Mouse (Mus musculus) midbrain, embryonic 16.5 days (tissue): ENCODE measurements around the gene Dennd2c. TPM values are rescaled to one million over a fixed set of nuclear protein-coding genes. Genes with fewer than 3 reads are reported as not detected.
"Not testable (repeated sequence)": the region's sequence is repeated elsewhere in the genome, so short reads cannot be mapped to it uniquely, and the experiment has no call there.

Source experiments
- ATAC-seq: fragments of 200-750 bp; cut with Nextera tagmentation; 2 replicates; pipeline ENCODE4 v1.8.0; 2017; ENCODE audit warnings: moderate TSS enrichment
- H3K27ac ChIP-seq: fragments of 300-500 bp; sonication (generic); 2 replicates; pipeline ENCODE4 v1.5.1; 2014; ENCODE audit warnings: mild to moderate bottlenecking, low read length, mixed read lengths
- H3K27me3 ChIP-seq: fragments of 300-500 bp; sonication (generic); 2 replicates; pipeline ENCODE4 v1.6.1; 2014; ENCODE audit warnings: low read depth, low read length, mixed read lengths; ENCODE audit not compliant: control insufficient read depth, insufficient read depth
- H3K36me3 ChIP-seq: fragments of 300-500 bp; sonication (generic); 2 replicates; pipeline ENCODE4 v1.6.1; 2014; ENCODE audit warnings: mild to moderate bottlenecking, low read length, moderate library complexity, mixed read lengths; ENCODE audit not compliant: control insufficient read depth, insufficient read depth
- H3K4me1 ChIP-seq: fragments of 300-500 bp; sonication (generic); 2 replicates; pipeline ENCODE4 v1.6.1; 2014; ENCODE audit warnings: mild to moderate bottlenecking, low read length, mixed read lengths; ENCODE audit not compliant: control insufficient read depth, insufficient read depth
- H3K4me2 ChIP-seq: fragments of 300-500 bp; sonication (generic); 2 replicates; pipeline ENCODE4 v1.6.1; 2014; ENCODE audit warnings: mild to moderate bottlenecking, low read length, mixed read lengths
- H3K4me3 ChIP-seq: fragments of 300-500 bp; sonication (generic); 2 replicates; pipeline ENCODE4 v1.5.1; 2014; ENCODE audit warnings: low read depth, mild to moderate bottlenecking, low read length, moderate library complexity, mixed read lengths
- H3K9ac ChIP-seq: fragments of 300-500 bp; sonication (generic); 2 replicates; pipeline ENCODE4 v1.6.1; 2014; ENCODE audit warnings: low read depth, low read length, mixed read lengths
- H3K9me3 ChIP-seq: fragments of 300-500 bp; sonication (generic); replicated peaks from 2 replicates; pipeline ENCODE4 v1.6.1; 2014; ENCODE audit warnings: mild to moderate bottlenecking, low read length, mixed read lengths; ENCODE audit not compliant: control insufficient read depth, poor library complexity, severe bottlenecking
- WGBS: fragments of 180-500 bp; shearing (Covaris S2); extraction: QIAGEN DNeasy Blood & Tissue Kit; methylation state at CpG from one replicate; pipeline ENCODE4 v1.1.7; 2014; 5-methylcytosine and 5-hydroxymethylcytosine counted together
- polyA plus RNA-seq: library from polyadenylated mRNA; unstranded; fragments of >200 nt; fragmentation: Nextera tagmentation; extraction: Ambion mirVana; gene quantifications from 2 replicates; pipeline ENCODE4 v1.2.1, GENCODE M21; 2015

The Dennd2c gene
- polyA plus RNA-seq, 1 experiment from 2014 or later: 1.2 TPM

DNA sequence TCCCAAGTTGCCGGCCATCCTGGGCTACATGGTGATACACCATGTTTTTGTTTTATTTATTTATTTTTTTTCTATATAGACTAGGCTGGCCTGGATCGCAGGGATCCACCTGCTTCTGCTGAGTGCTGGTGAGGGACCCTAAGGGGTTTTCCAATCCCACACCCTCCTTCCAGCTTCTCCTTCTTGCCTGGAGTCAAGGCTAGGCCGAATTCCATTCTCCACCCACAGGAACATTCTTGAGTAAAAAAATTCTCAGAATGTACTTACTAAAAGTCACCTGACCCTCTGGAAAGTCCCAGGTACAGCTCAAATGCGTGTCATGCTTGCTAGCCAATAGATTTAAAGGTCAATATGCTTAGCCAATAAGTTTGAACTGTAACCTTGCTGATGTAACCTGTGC lies 89.8 kb downstream of the Dennd2c start:
- Histone ChIP-seq H3K36me3 (no peaks in the 10 kb centered on the region), H3K27ac (no peak overlapping the region), H3K4me3 (no peak overlapping the region), H3K4me1 (no peaks in the 10 kb centered on the region), H3K9me3 (peaks cover 6% of the 10 kb centered on the region; the same call in 1 of the 2 replicates), H3K9ac (no peak overlapping the region), H3K4me2 (no peak overlapping the region), H3K27me3 (no peaks in the 10 kb centered on the region)
- WGBS: 89% methylated on average over 4 of the region's 4 CpGs
- ATAC-seq: no peak

DNA sequence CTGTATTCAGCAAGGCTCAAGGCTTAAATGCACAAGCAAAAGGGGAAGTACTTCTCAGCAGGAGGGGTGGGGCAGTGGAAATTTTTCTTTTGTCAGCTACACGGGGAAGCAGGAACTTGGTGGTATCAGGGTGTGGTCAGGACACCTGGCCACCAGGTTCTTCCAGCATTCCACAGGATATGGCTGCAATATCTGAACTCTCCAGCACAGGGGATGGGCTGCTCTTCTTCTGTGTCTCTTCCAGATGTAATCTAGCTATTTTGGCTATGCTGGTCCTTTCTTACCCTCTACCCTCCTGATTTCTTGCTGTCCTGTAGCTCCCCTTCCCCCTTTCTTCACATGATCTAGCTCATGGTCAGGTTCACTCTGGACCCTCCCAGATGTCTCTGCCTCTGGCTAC lies 90.8 kb downstream of the Dennd2c start:
- Histone ChIP-seq H3K9me3 (peaks cover 6% of the 10 kb centered on the region; the same call in 1 of the 2 replicates), H3K4me3 (no peak overlapping the region), H3K4me2 (no peak overlapping the region), H3K27ac (no peak overlapping the region), H3K36me3 (no peaks in the 10 kb centered on the region), H3K4me1 (no peaks in the 10 kb centered on the region), H3K27me3 (no peaks in the 10 kb centered on the region), H3K9ac (no peak overlapping the region)
- no peak for ATAC-seq
- WGBS: 84% methylated on average over 1 of the region's 1 CpGs

DNA sequence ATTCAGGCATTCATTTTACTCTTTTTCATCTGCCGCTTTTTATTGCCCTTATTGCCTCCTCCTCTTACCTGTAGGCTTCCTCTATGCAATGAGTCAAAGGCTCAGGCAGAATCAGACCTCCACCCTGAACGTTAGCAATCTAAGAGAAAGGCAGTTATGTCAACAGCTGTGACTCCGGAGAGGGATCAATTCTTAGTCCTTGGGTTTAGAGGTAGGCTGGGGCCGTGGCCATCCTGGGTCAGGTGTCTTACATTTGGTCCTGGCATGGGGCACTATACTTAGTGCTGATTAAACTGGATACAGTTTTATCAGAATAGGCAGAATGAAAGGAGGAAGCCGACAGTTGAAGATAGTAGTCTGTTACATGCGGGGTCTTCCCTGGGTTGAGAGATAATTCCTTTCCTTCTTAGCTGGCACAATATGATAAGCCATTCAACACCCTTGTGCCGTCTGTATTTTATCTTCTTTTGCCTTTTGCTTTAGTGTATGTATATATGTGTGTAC lies 94.0 kb downstream of the Dennd2c start:
- no peaks in the 10 kb centered on the region for H3K27me3 ChIP-seq
- no peak overlapping the region for H3K9ac ChIP-seq
- H3K9me3 ChIP-seq: peaks cover 5% of the 10 kb centered on the region; the same call in 1 of the 2 replicates
- 86% methylated on average over 7 of the region's 7 CpGs for WGBS
- H3K4me1 ChIP-seq: no peaks in the 10 kb centered on the region
- no peak overlapping the region for H3K4me2 ChIP-seq
- no peak overlapping the region for H3K4me3 ChIP-seq
- H3K36me3 ChIP-seq: no peaks in the 10 kb centered on the region
- ATAC-seq: no peak
- H3K27ac ChIP-seq: no peak overlapping the region

DNA sequence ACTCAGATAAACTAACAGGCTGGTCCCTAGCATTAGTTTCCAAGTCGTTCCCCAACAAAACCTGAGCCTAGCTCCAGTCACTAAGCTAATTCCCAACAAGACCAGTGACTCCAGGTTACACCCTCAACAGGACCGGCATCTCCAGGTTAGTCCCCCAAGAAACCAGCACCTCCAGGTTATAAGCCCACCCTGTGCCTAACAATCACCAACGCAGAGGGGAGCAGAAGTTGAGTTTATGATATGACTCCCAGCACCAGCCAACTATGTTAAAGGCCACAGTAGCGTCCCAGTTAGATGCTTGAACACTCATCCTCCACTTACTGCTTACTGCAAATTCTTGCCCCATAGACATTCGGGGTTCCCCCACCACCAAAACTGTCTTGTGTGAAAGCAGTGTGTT lies 97.0 kb downstream of the Dennd2c start:
- WGBS: 92% methylated on average over 5 of the region's 5 CpGs
- Histone ChIP-seq H3K36me3 (no peaks in the 10 kb centered on the region), H3K4me3 (no peak overlapping the region), H3K4me1 (no peaks in the 10 kb centered on the region), H3K9me3 (no peaks in the 10 kb centered on the region), H3K27me3 (no peaks in the 10 kb centered on the region), H3K9ac (no peak overlapping the region), H3K27ac (no peak overlapping the region), H3K4me2 (no peak overlapping the region)
- ATAC-seq: no peak

DNA sequence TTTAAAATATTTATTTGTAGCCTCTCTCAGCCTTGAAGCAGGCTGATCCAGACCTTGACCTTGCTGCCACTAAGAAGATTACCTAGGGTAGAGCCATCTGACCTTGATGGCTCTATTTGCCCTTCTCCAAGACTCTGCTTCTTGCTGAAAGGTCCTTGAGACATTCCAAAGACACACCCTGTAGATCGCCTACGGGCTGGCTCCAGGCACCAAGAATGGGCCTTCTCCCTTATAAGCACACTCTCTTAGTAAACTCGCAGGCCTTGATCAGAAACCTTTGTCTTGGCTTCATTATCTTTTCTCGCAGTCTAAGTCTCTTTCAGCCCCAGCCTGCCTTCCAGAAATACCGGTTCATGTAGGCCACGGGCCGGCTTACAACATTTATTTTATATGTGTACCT lies 98.7 kb downstream of the Dennd2c start:
- not testable (repeated sequence) for H3K27me3 ChIP-seq, H3K4me3 ChIP-seq, H3K9me3 ChIP-seq, H3K27ac ChIP-seq, H3K4me2 ChIP-seq, ATAC-seq, H3K9ac ChIP-seq, H3K4me1 ChIP-seq, H3K36me3 ChIP-seq
- WGBS: 94% methylated on average over 7 of the region's 7 CpGs

DNA sequence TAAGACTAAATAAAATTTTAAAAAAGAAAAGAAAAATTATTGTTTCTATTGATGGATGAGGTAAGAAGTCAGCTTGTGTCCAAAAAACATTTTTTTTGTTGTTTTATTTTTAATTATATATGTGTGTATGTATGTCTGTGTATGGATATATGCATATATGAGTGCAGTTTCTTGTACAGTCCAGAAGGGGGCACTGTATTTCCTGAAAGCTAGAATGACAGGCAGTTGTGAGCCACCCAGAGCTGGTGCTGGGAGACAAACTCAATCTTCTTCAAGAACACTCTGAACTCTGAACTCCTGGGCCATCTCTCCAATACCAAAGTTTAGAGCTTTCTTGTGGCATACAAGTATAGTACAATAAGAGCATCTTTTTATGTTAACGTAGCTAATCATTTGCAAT lies 101.2 kb downstream of the Dennd2c start:
- Histone ChIP-seq H3K4me3 (no peak overlapping the region), H3K36me3 (no peaks in the 10 kb centered on the region), H3K4me1 (no peaks in the 10 kb centered on the region), H3K27me3 (no peaks in the 10 kb centered on the region), H3K9me3 (no peaks in the 10 kb centered on the region), H3K4me2 (no peak overlapping the region), H3K9ac (no peak overlapping the region), H3K27ac (no peak overlapping the region)
- no peak for ATAC-seq
- WGBS: 85% methylated on average over 1 of the region's 1 CpGs

DNA sequence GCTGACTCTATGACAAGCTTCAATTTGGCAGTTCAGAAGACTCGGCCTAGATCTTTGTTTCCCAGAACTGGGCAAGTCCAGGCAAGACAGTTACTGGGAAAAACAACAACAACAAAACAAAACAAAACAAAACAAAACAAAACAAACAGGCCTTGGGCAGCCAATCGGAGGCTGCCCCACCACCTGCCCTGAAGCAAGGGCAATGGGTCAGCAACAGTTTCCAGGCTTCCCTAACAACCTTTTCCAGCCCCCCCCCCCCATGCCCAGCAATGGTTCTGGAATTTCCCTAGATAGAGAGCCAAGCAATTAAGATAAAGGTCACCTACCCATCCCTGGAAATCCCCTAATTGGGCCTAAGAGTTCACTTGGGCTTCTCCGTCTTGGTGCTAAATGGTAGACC lies 102.0 kb downstream of the Dennd2c start:
- no peaks in the 10 kb centered on the region for H3K36me3 ChIP-seq
- no peaks in the 10 kb centered on the region for H3K27me3 ChIP-seq
- no peak overlapping the region for H3K27ac ChIP-seq
- H3K4me3 ChIP-seq: no peak overlapping the region
- no peaks in the 10 kb centered on the region for H3K9me3 ChIP-seq
- H3K4me1 ChIP-seq: no peaks in the 10 kb centered on the region
- no peak overlapping the region for H3K4me2 ChIP-seq
- 94% methylated on average over 3 of the region's 3 CpGs for WGBS
- no peak overlapping the region for H3K9ac ChIP-seq
- no peak for ATAC-seq

DNA sequence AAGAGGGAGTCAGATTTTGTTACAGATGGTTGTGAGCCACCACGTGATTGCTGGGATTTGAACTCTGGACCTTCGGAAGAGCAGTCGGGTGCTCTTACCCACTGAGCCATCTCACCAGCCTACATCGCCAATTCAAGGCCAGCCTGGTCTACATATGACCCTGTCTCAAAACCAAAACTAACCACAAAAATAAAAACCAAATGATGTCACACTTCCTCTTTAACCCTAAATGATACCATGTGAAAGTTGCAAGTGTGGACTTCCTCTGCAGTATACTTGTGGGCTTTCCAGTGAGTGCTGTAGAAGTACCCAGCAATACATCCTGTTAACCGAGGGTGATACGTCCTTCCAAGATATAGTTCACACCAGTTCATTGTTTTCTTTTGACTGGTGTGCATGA lies 104.0 kb downstream of the Dennd2c start:
- Histone ChIP-seq H3K36me3 (no peaks in the 10 kb centered on the region), H3K4me3 (no peak overlapping the region), H3K4me2 (no peak overlapping the region), H3K9ac (no peak overlapping the region), H3K27me3 (no peaks in the 10 kb centered on the region), H3K27ac (no peak overlapping the region), H3K4me1 (no peaks in the 10 kb centered on the region), H3K9me3 (no peaks in the 10 kb centered on the region)
- WGBS: 94% methylated on average over 6 of the region's 6 CpGs
- ATAC-seq: no peak

DNA sequence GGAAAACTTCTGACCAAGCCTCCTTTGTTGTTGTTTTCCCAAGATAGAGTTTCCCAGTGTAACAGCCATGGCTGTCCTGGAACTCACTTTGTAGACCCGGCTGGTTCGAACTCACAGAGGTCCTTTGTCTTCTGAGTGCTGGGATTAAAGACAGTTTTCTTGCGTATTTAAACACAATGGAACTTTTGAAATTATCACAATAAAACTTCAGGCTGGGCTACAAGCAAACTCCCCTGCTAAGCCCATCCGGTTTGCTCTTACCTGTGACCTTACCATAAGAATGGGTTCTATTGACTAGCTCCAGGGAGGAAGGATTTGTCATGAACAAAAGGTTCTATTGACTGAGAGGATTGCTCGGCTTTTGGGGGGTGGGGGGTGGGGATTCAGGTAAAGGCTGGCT lies 105.3 kb downstream of the Dennd2c start:
- Histone ChIP-seq H3K27me3 (no peaks in the 10 kb centered on the region), H3K4me3 (no peak overlapping the region), H3K27ac (no peak overlapping the region), H3K4me1 (no peaks in the 10 kb centered on the region), H3K9ac (no peak overlapping the region), H3K9me3 (no peaks in the 10 kb centered on the region), H3K4me2 (no peak overlapping the region), H3K36me3 (no peaks in the 10 kb centered on the region)
- no peak for ATAC-seq
- WGBS: 13% methylated on average over 5 of the region's 5 CpGs

DNA sequence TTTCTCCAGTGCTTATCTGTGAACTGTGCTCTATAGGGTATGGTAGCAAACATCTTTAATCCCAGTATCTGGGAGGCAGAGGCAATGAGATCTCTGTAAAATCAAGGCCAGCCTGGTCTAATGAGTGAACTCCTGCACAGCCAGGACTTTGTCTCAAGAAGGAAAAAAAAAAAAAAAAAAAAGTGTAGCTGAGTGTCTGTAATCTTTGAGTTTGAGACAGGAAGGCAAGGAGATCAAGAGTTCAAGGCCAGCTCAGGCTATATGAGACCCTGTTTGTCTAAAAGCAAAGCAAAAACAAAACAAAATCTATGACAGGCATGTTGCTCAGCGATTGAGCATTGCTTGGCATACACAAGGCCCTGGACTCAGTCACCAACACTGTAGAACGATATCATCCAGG lies 105.8 kb downstream of the Dennd2c start:
- Histone ChIP-seq H3K4me1 (no peaks in the 10 kb centered on the region), H3K27me3 (no peaks in the 10 kb centered on the region), H3K9me3 (no peaks in the 10 kb centered on the region), H3K4me3 (no peak overlapping the region), H3K9ac (no peak overlapping the region), H3K27ac (no peak overlapping the region), H3K36me3 (no peaks in the 10 kb centered on the region), H3K4me2 (no peak overlapping the region)
- 76% methylated on average over 2 of the region's 2 CpGs for WGBS
- no peak for ATAC-seq
